Mouse (Mus musculus): Measurements from ENCODE around the gene Ets1.

The Ets1 gene

DNA sequence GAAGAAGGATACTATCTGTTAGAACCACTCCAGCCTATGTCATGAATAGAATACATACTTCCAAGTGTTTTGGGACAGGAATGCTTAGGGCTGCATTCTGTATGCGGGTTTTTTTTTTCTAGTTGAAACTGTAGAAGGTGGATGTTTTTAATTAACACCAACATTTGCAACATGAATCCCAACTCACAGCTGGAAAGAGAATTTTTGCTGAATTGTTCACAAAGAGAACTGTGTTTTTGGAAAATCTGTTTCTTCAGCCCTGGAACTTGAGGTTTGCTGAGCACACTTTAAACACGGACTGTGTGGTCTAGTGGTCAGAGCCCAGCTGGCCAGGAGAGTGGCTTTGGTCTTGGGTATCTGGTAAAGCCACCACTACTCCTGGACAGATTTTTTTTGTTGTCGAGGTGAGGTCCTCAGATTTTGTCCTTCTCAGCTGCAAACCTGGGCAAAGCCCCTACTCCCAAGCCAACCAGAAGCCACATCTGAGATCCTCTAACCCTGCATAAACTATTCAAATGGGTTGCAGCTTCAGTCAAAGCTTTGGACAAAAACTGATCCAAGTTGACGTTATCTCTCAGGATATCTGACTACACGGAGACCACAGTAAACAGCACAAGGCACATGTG is 122.4 kb downstream of the Ets1 start:
- DNase-seq (ENCODE audit: low read depth, low spot score): no peak

DNA sequence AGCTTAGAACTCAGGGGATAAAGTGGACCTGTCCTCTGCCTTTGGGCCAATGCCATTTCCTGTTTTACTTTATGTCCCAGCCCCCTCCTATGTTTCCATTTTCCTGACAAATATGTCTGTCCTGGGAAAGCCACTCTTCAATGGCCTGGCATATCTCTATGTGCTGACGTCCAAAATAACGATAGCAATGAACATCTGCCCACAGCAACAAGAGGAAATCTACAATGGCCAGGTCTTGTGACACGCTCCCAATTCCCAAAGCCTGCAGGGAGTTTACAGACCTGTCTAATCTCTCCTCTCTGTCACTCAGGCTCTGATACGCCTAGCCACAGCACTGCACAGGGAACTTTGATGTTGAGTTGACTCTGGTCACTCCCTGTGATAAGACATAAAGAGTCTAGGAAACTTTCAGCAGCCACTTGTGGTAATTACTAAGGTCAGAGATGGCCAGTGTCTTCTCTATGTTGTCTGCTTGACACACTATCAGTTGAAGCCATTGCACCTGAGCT is 124.7 kb downstream of the Ets1 start:
- DNase-seq (ENCODE audit: low read depth, low spot score): no peak

DNA sequence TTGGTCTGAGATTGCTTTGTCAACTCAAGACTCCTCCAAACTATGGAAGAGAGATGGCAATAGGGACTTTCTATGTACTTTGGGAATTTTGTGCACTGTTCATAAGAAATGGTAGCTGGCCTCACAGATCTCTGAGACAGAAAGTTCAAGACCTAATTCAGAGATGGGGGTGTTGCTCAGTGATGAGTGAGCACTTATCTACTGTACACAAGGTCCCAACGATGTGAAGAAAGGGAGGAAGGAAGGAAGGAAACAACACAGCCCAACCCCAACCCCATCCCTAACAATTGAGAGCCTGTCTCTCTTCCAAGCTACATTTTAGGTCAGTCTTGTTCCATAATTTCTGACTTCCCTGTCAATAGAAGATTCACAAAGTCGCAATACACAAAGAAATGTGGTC is 125.3 kb downstream of the Ets1 start:
- DNase-seq (ENCODE audit: low read depth, low spot score): no peak

DNA sequence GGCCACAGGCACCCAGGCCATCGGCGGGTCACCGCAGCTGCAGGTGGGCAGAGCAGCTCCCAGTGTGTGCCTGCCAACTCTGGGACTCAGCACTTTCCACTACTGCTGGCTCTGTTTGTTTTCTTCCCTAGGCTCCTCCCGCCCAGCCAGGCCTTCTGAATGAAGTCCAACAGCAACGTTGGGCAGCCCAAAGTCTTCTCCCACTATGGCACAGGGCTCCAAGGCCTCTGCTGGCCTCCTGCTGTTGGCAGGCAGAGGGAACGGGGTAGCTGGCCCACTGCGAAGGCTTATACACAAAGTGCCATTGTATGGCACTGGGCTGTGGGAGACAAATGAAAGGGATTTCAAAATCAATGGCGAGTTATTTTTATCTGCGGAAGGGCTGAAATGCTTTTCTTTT is 128.4 kb downstream of the Ets1 start:
- no peak for DNase-seq (ENCODE audit: low read depth, low spot score)

DNA sequence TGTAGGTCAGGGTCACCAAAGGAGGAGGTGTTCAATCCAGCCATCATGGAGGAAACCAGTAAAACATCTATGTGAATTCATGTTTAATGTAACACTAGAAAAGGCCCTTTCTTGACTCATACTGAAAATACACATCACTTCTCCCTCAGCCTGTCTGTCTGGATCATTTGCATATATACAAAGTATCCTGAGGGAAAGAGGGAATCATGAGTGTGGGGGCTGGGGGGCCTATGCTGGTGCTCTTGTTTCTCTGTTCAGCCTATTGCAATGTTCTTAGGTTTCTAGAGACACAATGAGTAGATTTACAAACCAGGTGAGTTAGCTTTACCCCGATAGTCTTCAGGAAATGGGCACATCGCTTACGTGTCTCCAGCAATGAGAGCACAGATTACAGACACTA is 129.1 kb downstream of the Ets1 start:
- no peak for DNase-seq (ENCODE audit: low read depth, low spot score)

DNA sequence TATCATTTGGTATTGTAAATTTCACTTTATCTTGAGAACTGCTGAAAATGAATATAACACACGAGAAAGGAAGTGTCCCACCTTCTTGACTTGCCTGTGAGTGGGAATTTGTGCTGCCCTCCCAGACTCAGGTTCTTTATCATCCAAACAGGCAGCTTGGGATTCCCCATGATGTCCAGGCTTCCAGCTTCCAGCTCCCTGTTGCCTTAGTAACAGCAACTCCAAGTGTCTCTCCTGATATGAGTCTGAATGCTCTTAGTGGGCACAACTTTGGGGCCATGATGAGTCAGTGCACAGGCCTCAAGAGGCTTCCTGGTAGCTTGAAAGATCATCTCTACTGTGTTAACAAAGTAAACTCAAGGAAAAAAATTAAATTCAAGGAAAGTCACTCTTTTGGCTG is 142.8 kb downstream of the Ets1 start:
- no peak for DNase-seq (ENCODE audit: low read depth, low spot score)

DNA sequence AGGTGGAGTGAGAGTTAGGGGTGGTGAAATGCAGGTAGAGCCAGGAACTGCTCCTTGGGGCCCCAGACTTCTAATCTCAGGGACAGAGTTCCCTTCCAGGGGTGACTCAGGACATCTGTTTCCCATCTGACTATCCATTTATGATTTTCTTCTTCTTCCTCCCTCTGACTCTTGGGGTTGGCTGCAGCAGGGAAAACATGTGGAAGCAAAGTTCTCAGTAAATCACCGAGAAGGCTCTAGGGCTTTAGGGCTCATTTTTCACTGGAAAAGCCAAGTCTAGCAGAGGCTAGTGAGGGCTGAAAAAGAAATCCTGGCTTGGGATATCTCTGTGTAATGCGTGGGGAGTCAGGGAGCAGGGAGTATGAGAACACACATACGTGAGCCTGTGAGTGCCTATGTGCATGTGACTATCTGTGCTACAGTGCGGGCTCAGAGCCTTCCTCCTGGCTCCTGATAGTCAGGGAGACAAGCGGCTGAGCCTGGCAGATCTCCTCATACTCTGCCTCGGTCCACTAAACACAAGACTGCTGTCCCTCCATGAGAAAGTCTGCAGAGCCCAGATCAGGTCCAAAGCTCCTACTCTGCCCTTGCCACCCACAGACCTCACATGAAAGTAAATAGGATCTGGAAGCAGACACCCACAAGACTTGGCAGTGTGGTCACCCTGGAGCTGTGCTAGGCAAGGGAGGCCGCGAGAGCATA is 146.5 kb downstream of the Ets1 start:
- DNase-seq (ENCODE audit: low read depth, low spot score): no peak

DNA sequence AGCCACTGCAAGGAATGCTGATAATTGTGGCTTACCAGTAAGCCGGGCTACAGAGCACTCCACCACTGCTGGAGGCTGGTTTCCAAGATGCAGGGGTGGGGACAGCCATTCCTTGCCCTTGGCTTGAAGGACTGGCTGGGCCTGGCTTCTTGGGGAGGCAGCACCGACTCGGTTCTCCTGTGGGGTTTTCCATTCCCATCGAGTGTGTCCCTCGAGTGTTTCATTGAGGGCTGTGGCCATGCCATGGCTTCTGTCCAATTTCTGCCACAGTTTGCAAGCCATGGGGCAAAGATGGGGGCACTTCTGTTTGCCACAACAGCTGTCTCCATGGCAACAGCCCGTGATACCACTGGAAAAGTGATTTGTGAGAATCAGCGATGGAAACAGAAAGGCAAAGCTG is 151.1 kb downstream of the Ets1 start:
- no peak for DNase-seq (ENCODE audit: low read depth, low spot score)

DNA sequence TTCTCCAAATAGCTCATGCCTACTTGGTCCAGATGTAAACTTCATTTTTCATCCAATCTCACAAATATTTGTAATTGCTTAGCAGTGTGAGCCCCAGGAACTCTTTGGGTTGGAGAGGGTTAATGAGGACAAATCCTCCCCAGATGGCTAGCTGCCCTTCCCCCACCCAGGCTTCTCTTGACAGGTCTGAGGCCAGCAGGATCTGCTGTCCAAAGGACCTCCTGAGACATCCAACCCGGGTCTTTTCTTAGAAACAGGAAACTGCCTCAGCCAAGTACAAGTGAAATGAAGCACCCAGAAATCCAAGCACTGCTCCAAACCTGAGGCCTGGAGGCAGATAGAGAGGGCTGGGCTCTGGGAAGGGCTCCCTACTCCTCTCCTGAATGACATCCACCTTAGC is 151.6 kb downstream of the Ets1 start:
- DNase-seq (ENCODE audit: low read depth, low spot score): no peak

DNA sequence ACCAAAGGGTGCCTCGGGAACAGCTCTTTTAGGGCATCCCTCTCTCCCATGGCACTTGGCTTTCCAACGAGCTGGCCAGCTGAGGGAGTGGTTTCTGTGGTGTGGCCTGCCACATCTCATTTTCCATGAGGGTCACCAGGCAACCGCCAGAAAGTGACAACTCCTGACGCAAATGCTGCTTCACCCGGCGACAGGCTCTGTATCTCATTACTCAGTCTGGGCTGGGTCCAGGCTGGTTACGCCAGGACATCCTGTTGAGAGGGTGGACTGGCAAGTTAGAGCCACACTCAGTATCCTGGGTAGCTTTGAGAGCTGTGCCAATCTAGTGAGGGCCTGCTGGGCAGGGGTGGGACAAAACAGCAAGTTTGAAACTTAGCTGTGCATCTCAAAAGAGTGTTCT is 153.3 kb downstream of the Ets1 start:
- DNase-seq (ENCODE audit: low read depth, low spot score): no peak

DNA sequence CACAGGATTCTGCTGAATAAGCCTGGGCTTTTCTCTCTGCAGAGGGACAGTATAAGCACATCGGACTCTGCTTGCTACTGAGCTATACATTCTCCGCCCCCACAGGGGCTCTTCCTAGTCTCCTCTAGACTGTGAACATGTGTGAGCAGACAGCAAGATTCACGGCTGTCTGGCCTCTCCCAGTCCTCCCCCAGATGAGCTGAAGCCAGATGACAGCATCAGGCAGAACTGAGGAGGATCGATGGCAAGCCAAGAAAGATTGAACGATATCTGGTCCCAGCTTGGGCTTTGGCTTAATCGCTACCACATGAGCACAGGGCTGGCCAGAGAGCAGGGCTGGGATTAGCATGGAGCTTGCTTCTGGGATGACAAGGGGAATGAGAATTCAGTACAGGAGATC is 155.7 kb downstream of the Ets1 start:
- no peak for DNase-seq (ENCODE audit: low read depth, low spot score)

DNA sequence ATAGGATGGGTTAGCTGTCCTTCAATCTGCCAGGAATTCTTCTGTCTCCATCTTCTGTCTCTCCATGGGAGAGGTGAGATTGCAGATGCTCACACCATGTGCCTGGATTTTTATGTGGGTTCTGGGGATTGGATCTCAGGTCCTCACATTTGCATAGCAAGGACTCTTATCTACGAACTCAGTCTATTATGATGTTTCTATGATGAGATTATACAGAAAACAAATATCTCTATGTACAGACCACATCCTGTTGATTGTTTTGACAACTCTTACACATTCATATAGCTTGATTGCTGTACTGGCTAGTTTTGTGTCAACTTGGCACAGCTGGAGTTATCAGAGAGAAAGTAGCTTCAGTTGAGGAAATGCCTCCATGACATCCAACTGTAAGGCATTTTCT is 162.2 kb downstream of the Ets1 start:
- DNase-seq (ENCODE audit: low read depth, low spot score): no peak

DNA sequence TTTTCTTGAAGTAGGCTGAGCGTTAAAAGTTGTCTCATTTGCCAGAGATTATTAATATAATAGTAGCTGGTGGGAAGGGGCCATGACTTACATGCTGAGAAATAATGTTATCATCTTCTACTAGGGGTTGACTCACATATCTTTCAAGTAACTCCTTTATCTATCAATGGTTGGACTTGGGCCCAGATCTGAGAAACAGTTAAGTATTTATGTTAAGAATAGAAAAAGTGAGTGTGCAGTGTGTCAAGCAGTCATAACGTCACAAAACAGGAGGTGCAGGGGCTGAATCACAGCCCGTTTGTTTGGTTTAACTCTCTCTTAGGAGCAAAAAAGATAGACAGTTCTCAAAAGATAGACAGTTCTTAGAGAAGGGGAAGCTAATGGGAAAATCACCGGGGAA is 170.1 kb downstream of the Ets1 start:
- no peak for DNase-seq (ENCODE audit: low read depth, low spot score)

All from telencephalon, adult 2 months (tissue).